Mouse (Mus musculus) kidney, adult 18-20 months (tissue): ENCODE data around the gene Tmem98.
A peak's percentile ranks its signal among the peaks of the same experiment; 100 is the strongest.

Source experiments
- DNase-seq: peaks from one replicate; pipeline ENCODE4 v3.0.0; 2021

The Tmem98 gene

GRCm38 (mm10) chr11:80809993-80810821, at the start of gene Tmem98:
Tmem98 (plus strand) TSS chr11:80810175.
- DNase-seq = peak; percentile 43

- no peak for DNase-seq
Observed at GRCm38 (mm10) chr11:80761285-80761974, 48.5 kb upstream of the Tmem98 start.

- no peak for DNase-seq
Observed at GRCm38 (mm10) chr11:80762066-80762465, 47.9 kb upstream of the Tmem98 start.

GRCm38 (mm10) chr11:80766068-80766467, 43.9 kb upstream of the Tmem98 start:
- DNase-seq = no peak

GRCm38 (mm10) chr11:80766472-80767319, 43.3 kb upstream of the Tmem98 start:
- peak; percentile 64 for DNase-seq

GRCm38 (mm10) chr11:80767320-80767617, 42.7 kb upstream of the Tmem98 start:
- DNase-seq = no peak

GRCm38 (mm10) chr11:80771186-80771585, 38.8 kb upstream of the Tmem98 start:
- no peak for DNase-seq

GRCm38 (mm10) chr11:80771596-80772250, 38.3 kb upstream of the Tmem98 start:
- DNase-seq = no peak

GRCm38 (mm10) chr11:80772595-80773210, 37.3 kb upstream of the Tmem98 start:
- DNase-seq = no peak

- no peak for DNase-seq
Observed at GRCm38 (mm10) chr11:80775535-80775934, 34.4 kb upstream of the Tmem98 start.

- DNase-seq = no peak
Observed at GRCm38 (mm10) chr11:80777708-80778107, 32.3 kb upstream of the Tmem98 start.

- DNase-seq = no peak
Observed at GRCm38 (mm10) chr11:80778157-80778556, 31.8 kb upstream of the Tmem98 start.

GRCm38 (mm10) chr11:80778916-80779526, 31.0 kb upstream of the Tmem98 start:
- DNase-seq = no peak

- DNase-seq = peak; percentile 92
Observed at GRCm38 (mm10) chr11:80779527-80780344, 30.2 kb upstream of the Tmem98 start, which contains the start of gene Myo1d. Myo1d (minus strand) TSS chr11:80780025.

GRCm38 (mm10) chr11:80781535-80781934, 28.4 kb upstream of the Tmem98 start:
- DNase-seq = no peak

GRCm38 (mm10) chr11:80783460-80783859, 26.5 kb upstream of the Tmem98 start:
- DNase-seq = no peak

GRCm38 (mm10) chr11:80784294-80784743, 25.7 kb upstream of the Tmem98 start:
- DNase-seq = peak; percentile 80

- no peak for DNase-seq
Observed at GRCm38 (mm10) chr11:80785672-80786071, 24.3 kb upstream of the Tmem98 start.

- no peak for DNase-seq
Observed at GRCm38 (mm10) chr11:80789647-80790240, 20.2 kb upstream of the Tmem98 start.

GRCm38 (mm10) chr11:80790413-80790812, 19.6 kb upstream of the Tmem98 start:
- DNase-seq = no peak
